In the genomic region with DNA sequence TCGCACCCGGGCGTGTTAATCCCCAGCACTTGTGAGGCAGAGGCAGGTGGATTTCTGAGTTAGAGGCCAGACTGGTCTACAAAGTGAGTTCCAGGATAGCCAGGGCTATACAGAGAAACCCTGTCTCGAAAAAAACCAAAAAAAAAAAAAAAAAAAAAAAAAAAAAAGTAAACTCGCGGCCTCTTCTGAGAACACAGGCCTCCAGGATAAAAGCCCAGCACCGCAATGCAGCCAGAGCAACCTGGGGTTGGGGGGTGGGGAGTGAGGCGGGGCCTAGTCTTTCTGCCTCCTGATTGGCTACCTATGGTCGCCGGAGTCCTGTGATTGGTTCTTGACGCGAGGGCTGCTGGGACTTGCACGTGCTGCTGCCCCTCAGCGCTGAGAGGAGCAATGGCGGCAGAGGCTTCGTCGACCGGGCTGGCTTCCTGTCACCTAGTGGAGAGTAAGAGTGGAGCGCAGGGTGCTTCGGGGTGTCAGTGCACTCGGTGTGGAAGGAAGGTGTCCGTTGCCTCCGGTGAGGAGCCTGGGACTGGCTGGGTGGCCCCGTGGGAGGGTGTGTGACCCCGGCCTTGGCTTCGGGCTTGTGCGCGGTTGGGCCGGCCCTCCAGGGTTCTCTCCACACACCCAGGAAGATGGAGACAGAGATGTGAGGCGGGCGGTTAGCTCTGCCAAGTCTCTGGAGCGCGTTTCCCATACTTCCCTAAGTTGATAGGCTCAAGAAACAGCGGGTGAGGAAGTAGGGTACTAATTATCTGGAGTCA, we compare ENCODE assay signal across 11 mouse cellular contexts. TPM values are rescaled to one million over a fixed set of nuclear protein-coding genes. Genes with fewer than 3 reads are reported as not detected.
DNase-seq lines count a peak whose midpoint lies in the region; ATAC-seq and TF ChIP-seq lines count a peak whose summit lies in the region.
"Had no signal": no experiment of that assay in that cellular context is flagged by ENCODE, and none has a peak within 500 bp of the region (broad histone marks: within the 10 kb centered on the region; RNA-seq: fewer than 3 reads in every experiment).

Rnf17 (plus strand) TSS at position 271 of the 761 bp plus-strand sequence.

- peak within 1 kb of the TSS; percentile 70 for H3K9ac ChIP-seq in MEL (ENCODE audit: control insufficient read depth, low read depth, low read length, poor library complexity, severe bottlenecking)
- no peak within 1 kb of the TSS for H3K9ac ChIP-seq in hindbrain, embryonic 12.5 days
- no peak within 1 kb of the TSS for H3K9ac ChIP-seq in midbrain, embryonic 12.5 days (replicated peaks)

- no peaks in the 10 kb centered on the region for H3K27me3 ChIP-seq in heart, embryonic 10.5 days (ENCODE audit: insufficient read depth, poor library complexity, severe bottlenecking)
- H3K27me3 ChIP-seq in MEL (ENCODE audit: control insufficient read depth in 1 of 2, insufficient read depth in 2 of 2, low read length in 2 of 2), result no peaks in the 10 kb centered on the region
- H3K27me3 ChIP-seq in hindbrain, embryonic 12.5 days, result no peaks in the 10 kb centered on the region
- no peaks in the 10 kb centered on the region for H3K27me3 ChIP-seq in midbrain, embryonic 12.5 days
- H3K27me3 ChIP-seq: CH12.LX had no signal

- TF ChIP-seq CTCF in MEL (IDR thresholded peaks at IDR 0.05 in 2 of 3, conservative IDR thresholded peaks at IDR 0.05 in 1 of 3; ENCODE audit: control insufficient read depth in 1 of 3, insufficient read depth in 1 of 3, low read depth in 2 of 3, low read length in 3 of 3, poor library complexity in 1 of 3, severe bottlenecking in 1 of 3), result no peak; a peak in 1 of 6 replicates

- peak within 1 kb of the TSS; percentile 43; the same call in 1 of the 2 replicates for H3K27ac ChIP-seq in heart, embryonic 10.5 days
- peak within 1 kb of the TSS; percentile 71 for H3K27ac ChIP-seq in MEL (ENCODE audit: control insufficient read depth, low read depth, low read length)
- H3K27ac ChIP-seq in hindbrain, embryonic 12.5 days, result no peak within 1 kb of the TSS
- H3K27ac ChIP-seq in midbrain, embryonic 12.5 days (replicated peaks), result no peak within 1 kb of the TSS

- no peaks in the 10 kb centered on the region for H3K4me1 ChIP-seq in heart, embryonic 10.5 days
- H3K4me1 ChIP-seq in MEL (ENCODE audit: control insufficient read depth in 1 of 2, insufficient read depth in 2 of 2, low read length in 2 of 2), result no peaks in the 10 kb centered on the region; a peak in 1 of 4 replicates
- H3K4me1 ChIP-seq in hindbrain, embryonic 12.5 days, result no peaks in the 10 kb centered on the region
- H3K4me1 ChIP-seq in midbrain, embryonic 12.5 days, result no peaks in the 10 kb centered on the region

- DNase-seq in heart, embryonic 10.5 days (ENCODE audit: low spot score), result peak; percentile 80
- DNase-seq in heart, adult 9 months (ENCODE audit: low spot score in 2 of 2), result no peak
- DNase-seq in MEL (ENCODE audit: low read depth, low spot score), result peak; percentile 97
- no peak for DNase-seq in left cerebral cortex, postnatal 25 days (ENCODE audit: low spot score in 2 of 2)
- no peak for DNase-seq in urinary bladder, postnatal 10 days (ENCODE audit: low spot score)
- no peak for DNase-seq in kidney, adult 18-20 months
- DNase-seq: cerebellum, adult 2 months; kidney, adult 11 months had no signal

- H3K79me2 ChIP-seq in MEL (ENCODE audit: control insufficient read depth, insufficient read depth, low read length, poor library complexity), result peaks cover 14% of the 10 kb centered on the region

- ATAC-seq in hindbrain, embryonic 12.5 days (ENCODE audit: low FRiP score), result no peak
- ATAC-seq in midbrain, embryonic 12.5 days (ENCODE audit: low FRiP score, low read depth), result no peak

- no peak for TF ChIP-seq RAD21 in MEL (IDR thresholded peaks at IDR 0.05; ENCODE audit: low read depth, low read length)

- no peaks in the 10 kb centered on the region for H3K9me3 ChIP-seq in heart, embryonic 10.5 days
- no peaks in the 10 kb centered on the region for H3K9me3 ChIP-seq in MEL (replicated peaks; ENCODE audit: insufficient read depth, low read length)
- 0 out of 2 replicates have a peak, but pooled peaks cover 2% of the 10 kb centered on the region for H3K9me3 ChIP-seq in hindbrain, embryonic 12.5 days (replicated peaks)
- no peaks in the 10 kb centered on the region for H3K9me3 ChIP-seq in midbrain, embryonic 12.5 days

- peak in 1 of 2 experiments; percentile 56; a peak in 2 of 4 replicates for TF ChIP-seq EP300 in MEL (IDR thresholded peaks at IDR 0.05; ENCODE audit: low read depth in 1 of 2, low read length in 2 of 2)

- TF ChIP-seq POLR2A in MEL (IDR thresholded peaks at IDR 0.05; ENCODE audit: control insufficient read depth in 1 of 2, insufficient read depth in 1 of 2, low read depth in 1 of 2, low read length in 2 of 2, poor library complexity in 1 of 2), result peak; percentile 82 to 84

- 59% methylated on average over 34 of the region's 34 CpGs for WGBS in heart, embryonic 10.5 days
- 66% methylated on average over 34 of the region's 34 CpGs for WGBS in hindbrain, embryonic 12.5 days
- 71% methylated on average over 32 of the region's 34 CpGs for WGBS in midbrain, embryonic 12.5 days

- peak within 1 kb of the TSS; percentile 47 for H3K4me3 ChIP-seq in heart, embryonic 10.5 days
- peak within 1 kb of the TSS; percentile 75 to 78 for H3K4me3 ChIP-seq in MEL (ENCODE audit: control insufficient read depth in 1 of 2, insufficient read depth in 1 of 2, low read depth in 2 of 2, low read length in 2 of 2)
- H3K4me3 ChIP-seq in hindbrain, embryonic 12.5 days, result no peak within 1 kb of the TSS
- H3K4me3 ChIP-seq in midbrain, embryonic 12.5 days, result peak within 1 kb of the TSS; percentile 13; the same call in 1 of the 2 replicates

- peak within 1 kb of the TSS; percentile 27; the same call in 1 of the 2 replicates for H3K4me2 ChIP-seq in hindbrain, embryonic 12.5 days (replicated peaks)
- H3K4me2 ChIP-seq in midbrain, embryonic 12.5 days (replicated peaks), result 0 out of 2 replicates have a peak within 1 kb of the TSS, but pooled peaks have one; percentile 9

- H3K36me3 ChIP-seq in heart, embryonic 10.5 days, result no peaks in the 10 kb centered on the region
- peaks cover 13 to 18% of the 10 kb centered on the region in 2 experiments for H3K36me3 ChIP-seq in MEL (ENCODE audit: control insufficient read depth in 1 of 2, insufficient read depth in 2 of 2, low read length in 2 of 2)
- no peaks in the 10 kb centered on the region for H3K36me3 ChIP-seq in hindbrain, embryonic 12.5 days
- H3K36me3 ChIP-seq in midbrain, embryonic 12.5 days, result no peaks in the 10 kb centered on the region

- intact Hi-C loops in left cerebral cortex, postnatal 25 days (cut with DNase I), result no loop called here

TF ChIP-seq in MEL, 35 proteins besides CTCF, POLR2A, EP300 and RAD21 (continues in another document):
- no peak for TF ChIP-seq SMC3 (IDR thresholded peaks at IDR 0.05; ENCODE audit: low read depth, low read length)
- no peak for TF ChIP-seq MAFK (IDR thresholded peaks at IDR 0.05; ENCODE audit: borderline replicate concordance, low read depth, low read length)
- TF ChIP-seq MYC (IDR thresholded peaks at IDR 0.05; ENCODE audit: low read depth, low read length), result peak; percentile 86
- TF ChIP-seq ZMIZ1 (IDR thresholded peaks at IDR 0.05; ENCODE audit: low read depth, low read length), result no peak; the same call in 1 of the 2 replicates
- TF ChIP-seq MYB (IDR thresholded peaks at IDR 0.05; ENCODE audit: low read depth, low read length), result no peak
- 0 out of 2 replicates have a peak, but pooled peaks have one; percentile 18 for TF ChIP-seq GATA1 (IDR thresholded peaks at IDR 0.05; ENCODE audit: low read depth, low read length)
- TF ChIP-seq CHD2 (IDR thresholded peaks at IDR 0.05; ENCODE audit: low read length), result no peak; the same call in 1 of the 2 replicates
- TF ChIP-seq JUND (IDR thresholded peaks at IDR 0.05; ENCODE audit: low read depth, low read length), result no peak
- 0 out of 2 replicates have a peak, but pooled peaks have one; percentile 14 for TF ChIP-seq KAT2A (conservative IDR thresholded peaks at IDR 0.05; ENCODE audit: low read depth, low read length)
- TF ChIP-seq MAZ (IDR thresholded peaks at IDR 0.05; ENCODE audit: low read depth, low read length), result no peak; the same call in 1 of the 2 replicates
- TF ChIP-seq HCFC1 (IDR thresholded peaks at IDR 0.05; ENCODE audit: low read depth, low read length), result peak; percentile 71; the same call in 1 of the 2 replicates
- TF ChIP-seq USF2 (IDR thresholded peaks at IDR 0.05; ENCODE audit: borderline replicate concordance in 1 of 2, insufficient read depth in 1 of 2, low read depth in 1 of 2, low read length in 2 of 2), result no peak
- TF ChIP-seq ZKSCAN1 (IDR thresholded peaks at IDR 0.05; ENCODE audit: low read depth, low read length), result no peak; the same call in 1 of the 2 replicates
- peak; percentile 89 for TF ChIP-seq ZNF384 (IDR thresholded peaks at IDR 0.05; ENCODE audit: low read depth, low read length)
- TF ChIP-seq MXI1 (IDR thresholded peaks at IDR 0.05; ENCODE audit: low read depth, low read length), result peak; percentile 86
- peak; percentile 81 for TF ChIP-seq NELFE (IDR thresholded peaks at IDR 0.05; ENCODE audit: low read depth, low read length)
- TF ChIP-seq TAL1 (IDR thresholded peaks at IDR 0.05; ENCODE audit: low read length), result no peak
- peak; percentile 71; the same call in 1 of the 2 replicates for TF ChIP-seq POLR2AphosphoS2 (IDR thresholded peaks at IDR 0.05; ENCODE audit: low read length)
- TF ChIP-seq CHD1 (IDR thresholded peaks at IDR 0.05; ENCODE audit: low read depth, low read length), result no peak
- TF ChIP-seq E2F4 (IDR thresholded peaks at IDR 0.05; ENCODE audit: borderline replicate concordance, low read depth, low read length), result no peak
- peak; percentile 35; the same call in 1 of the 2 replicates for TF ChIP-seq ELF1 (IDR thresholded peaks at IDR 0.05; ENCODE audit: low read depth, low read length)
- TF ChIP-seq NRF1 (IDR thresholded peaks at IDR 0.05; ENCODE audit: insufficient read depth, low read depth, low read length, poor library complexity, severe bottlenecking), result 0 out of 2 replicates have a peak, but pooled peaks have one; percentile 14
- TF ChIP-seq MEF2A (IDR thresholded peaks at IDR 0.05; ENCODE audit: extremely low read depth, insufficient replicate concordance, low read depth, low read length, poor library complexity, severe bottlenecking), result no peak
- TF ChIP-seq GABPA (IDR thresholded peaks at IDR 0.05; ENCODE audit: low read depth, low read length), result no peak

RNA-seq across cellular contexts. Expression of gene Rnf17, which starts in this region (rescaled TPM):
- 4.9 and 6.7 TPM in 2 replicates for polyA plus RNA-seq in heart, embryonic 10.5 days (2016; fragmentation: Nextera tagmentation; extraction: Ambion mirVana)
- total RNA-seq in MEL (2012; rRNA removed), result 46.4 and 49.8 TPM in 2 replicates
- polyA plus RNA-seq in MEL (2012; ENCODE audit: insufficient read depth in 1 of 2, insufficient read length in 2 of 2, low read depth in 1 of 2, low replicate concordance in 2 of 2, missing spikeins in 1 of 2), result 100 to 1,000 TPM in 1 of 2 experiments, 10 to 100 TPM in 1; 37.0 to 183 TPM
- 1.6 and 2.0 TPM in 2 replicates for polyA plus RNA-seq in hindbrain, embryonic 12.5 days (2016; fragmentation: Nextera tagmentation; extraction: Ambion mirVana)
- polyA plus RNA-seq in midbrain, embryonic 12.5 days (2016; fragmentation: Nextera tagmentation; extraction: Ambion mirVana), result 1.1 and 2.4 TPM in 2 replicates
- under 1 TPM; 0.44 to 0.85 TPM for total RNA-seq in left cerebral cortex, postnatal 25 days (2021)
- total RNA-seq: CH12.LX had no signal

Comparison
In these comparisons a context has a peak if more than half of its experiments do, and no peak if none do; other contexts are left out.
1. RNA of gene Rnf17 (total RNA-seq): 46.4 to 49.8 TPM in MEL; 0.44 to 0.85 TPM in left cerebral cortex, postnatal 25 days; every median in the first group is over 10 times any median in the second.
2. DNase-seq: peak in heart, embryonic 10.5 days (single experiment) and MEL (single experiment); none in heart, adult 9 months (0 of 2), left cerebral cortex, postnatal 25 days (0 of 2), urinary bladder, postnatal 10 days (single experiment) and kidney, adult 18-20 months (single experiment).
3. H3K27ac ChIP-seq: peak in heart, embryonic 10.5 days (single experiment) and MEL (single experiment); none in hindbrain, embryonic 12.5 days (single experiment) and midbrain, embryonic 12.5 days (single experiment).